In genomic region chr13:48745566-48745965, GRCm38 (mm10) we compare ENCODE assay signal across 24 mouse cellular contexts.
"Had no signal": no experiment of that assay in that cellular context is flagged by ENCODE, and none has a peak within 500 bp of the region (broad histone marks: within the 10 kb centered on the region; RNA-seq: fewer than 3 reads in every experiment).

No protein-coding gene starts in this region.

- H3K36me3 ChIP-seq: heart, embryonic 10.5 days; heart, embryonic 12.5 days; hindbrain, embryonic 10.5 days; hindbrain, embryonic 12.5 days; intestine, embryonic 15.5 days; limb, embryonic 13.5 days; limb, embryonic 15.5 days had no signal

- H3K9me3 ChIP-seq: heart, embryonic 10.5 days; hindbrain, embryonic 10.5 days; hindbrain, embryonic 12.5 days; intestine, embryonic 15.5 days; limb, embryonic 13.5 days; limb, embryonic 15.5 days had no signal

- DNase-seq: heart, adult 18-20 months; heart, postnatal 10 days; heart, postnatal 4 days; kidney, adult 18-20 months; kidney, adult 8-10 months; kidney, postnatal 10 days; kidney, postnatal 25 days; kidney, postnatal 4 days; layer of hippocampus, adult 9-11 months; layer of hippocampus, postnatal 36 days; left cerebral cortex, postnatal 4 days had no signal

- H3K27ac ChIP-seq: gastrocnemius, adult 2 months; heart, embryonic 10.5 days; hindbrain, embryonic 10.5 days; hindbrain, embryonic 12.5 days; hindbrain, embryonic 14.5 days; intestine, embryonic 15.5 days; layer of hippocampus, adult 2 months; limb, embryonic 13.5 days; limb, embryonic 15.5 days had no signal

- H3K4me1 ChIP-seq: heart, embryonic 12.5 days; hindbrain, embryonic 12.5 days; intestine, embryonic 15.5 days; limb, embryonic 15.5 days had no signal

- H3K4me3 ChIP-seq: gastrocnemius, adult 2 months; heart, embryonic 10.5 days; heart, embryonic 12.5 days; hindbrain, embryonic 10.5 days; hindbrain, embryonic 12.5 days; intestine, embryonic 15.5 days; layer of hippocampus, adult 2 months; limb, embryonic 13.5 days; limb, embryonic 15.5 days had no signal

- H3K4me2 ChIP-seq: heart, embryonic 12.5 days; hindbrain, embryonic 12.5 days; hindbrain, embryonic 14.5 days; intestine, embryonic 15.5 days; limb, embryonic 13.5 days; limb, embryonic 15.5 days had no signal

- H3K9ac ChIP-seq: heart, embryonic 12.5 days; hindbrain, embryonic 12.5 days; hindbrain, embryonic 14.5 days; intestine, embryonic 15.5 days; limb, embryonic 13.5 days; limb, embryonic 15.5 days had no signal

- ATAC-seq: hindbrain, embryonic 16.5 days; inflammation-experienced regulatory T-cells, adult 6 months; intestine, embryonic 15.5 days; intestine, postnatal 0 days had no signal
